Mouse (Mus musculus): ENCODE data around the gene Mup18. TPM values are rescaled to one million over a fixed set of nuclear protein-coding genes. Genes with fewer than 3 reads are reported as not detected.
"Not testable (repeated sequence)": the region's sequence is repeated elsewhere in the genome, so short reads cannot be mapped to it uniquely, and the experiment has no call there.

Gene Mup18
- total RNA-seq (2014; rRNA removed; ENCODE audit: low replicate concordance), result not detected in 2 replicates
- not detected in 2 replicates for polyA plus RNA-seq (2015; fragmentation: Nextera tagmentation; extraction: Ambion mirVana)

- not testable (repeated sequence) for H3K4me2 ChIP-seq (ENCODE audit: low read depth, low read length); H3K9me3 ChIP-seq (replicated peaks; ENCODE audit: control insufficient read depth, low read length); ATAC-seq (ENCODE audit: insufficient read depth, low read depth); DNase-seq (ENCODE audit: low spot score); H3K27me3 ChIP-seq (ENCODE audit: control insufficient read depth, insufficient read depth, low read length); H3K4me3 ChIP-seq (ENCODE audit: low read depth, low read length); H3K9ac ChIP-seq (replicated peaks; ENCODE audit: low read depth, low read length); H3K27ac ChIP-seq (ENCODE audit: low read depth); H3K4me1 ChIP-seq (ENCODE audit: control insufficient read depth, insufficient read depth); H3K36me3 ChIP-seq (replicated peaks; ENCODE audit: control insufficient read depth, insufficient read depth, low read length)
- 49% methylated on average over 2 of the region's 2 CpGs for WGBS
Measured at GRCm38 (mm10) chr4:61674036-61674435, at the start of gene Mup18. TSS of gene Mup18 (minus strand) at chr4:61674136.

- not testable (repeated sequence) for DNase-seq (ENCODE audit: low spot score); H3K27me3 ChIP-seq (ENCODE audit: control insufficient read depth, insufficient read depth, low read length); H3K9me3 ChIP-seq (replicated peaks; ENCODE audit: control insufficient read depth, low read length); H3K4me1 ChIP-seq (ENCODE audit: control insufficient read depth, insufficient read depth); H3K4me3 ChIP-seq (ENCODE audit: low read depth, low read length); H3K4me2 ChIP-seq (ENCODE audit: low read depth, low read length); ATAC-seq (ENCODE audit: insufficient read depth, low read depth); H3K36me3 ChIP-seq (replicated peaks; ENCODE audit: control insufficient read depth, insufficient read depth, low read length); H3K27ac ChIP-seq (ENCODE audit: low read depth); H3K9ac ChIP-seq (replicated peaks; ENCODE audit: low read depth, low read length)
- 80% methylated on average over 6 of the region's 6 CpGs for WGBS
Measured at GRCm38 (mm10) chr4:61714296-61714695, 40.4 kb upstream of the Mup18 start.

Other genes with a start within 250 kb of the Mup18 start
- not detected in 2 replicates for gene Mup15, start 234.4 kb downstream of the Mup18 start, total RNA-seq (2014; rRNA removed; ENCODE audit: low replicate concordance)
- not detected in 2 replicates for gene Mup15, start 234.4 kb downstream of the Mup18 start, polyA plus RNA-seq (2015; fragmentation: Nextera tagmentation; extraction: Ambion mirVana)
- not detected in 2 replicates for gene Mup16, start 154.6 kb downstream of the Mup18 start, total RNA-seq (2014; rRNA removed; ENCODE audit: low replicate concordance)
- not detected in 2 replicates for gene Mup16, start 154.6 kb downstream of the Mup18 start, polyA plus RNA-seq (2015; fragmentation: Nextera tagmentation; extraction: Ambion mirVana)
- not detected in 2 replicates for gene Mup17, start 78.3 kb downstream of the Mup18 start, total RNA-seq (2014; rRNA removed; ENCODE audit: low replicate concordance)
- not detected in 2 replicates for gene Mup17, start 78.3 kb downstream of the Mup18 start, polyA plus RNA-seq (2015; fragmentation: Nextera tagmentation; extraction: Ambion mirVana)
- gene Mup19, start 108.1 kb upstream of the Mup18 start, total RNA-seq (2014; rRNA removed; ENCODE audit: low replicate concordance), result not detected in 2 replicates
- gene Mup19, start 108.1 kb upstream of the Mup18 start, polyA plus RNA-seq (2015; fragmentation: Nextera tagmentation; extraction: Ambion mirVana), result not detected in 2 replicates
- gene Mup5, start 161.1 kb upstream of the Mup18 start, total RNA-seq (2014; rRNA removed; ENCODE audit: low replicate concordance), result not detected in 2 replicates
- not detected in 2 replicates for gene Mup5, start 161.1 kb upstream of the Mup18 start, polyA plus RNA-seq (2015; fragmentation: Nextera tagmentation; extraction: Ambion mirVana)

All from heart, postnatal 0 days (tissue).